Mouse (Mus musculus) urinary bladder, postnatal 14 days (tissue): ENCODE measurements around the gene Nr6a1.

Experiments
- DNase-seq: peaks from one replicate; pipeline ENCODE4 v3.0.0; 2021; ENCODE audit warnings: low spot score

Gene Nr6a1

DNA sequence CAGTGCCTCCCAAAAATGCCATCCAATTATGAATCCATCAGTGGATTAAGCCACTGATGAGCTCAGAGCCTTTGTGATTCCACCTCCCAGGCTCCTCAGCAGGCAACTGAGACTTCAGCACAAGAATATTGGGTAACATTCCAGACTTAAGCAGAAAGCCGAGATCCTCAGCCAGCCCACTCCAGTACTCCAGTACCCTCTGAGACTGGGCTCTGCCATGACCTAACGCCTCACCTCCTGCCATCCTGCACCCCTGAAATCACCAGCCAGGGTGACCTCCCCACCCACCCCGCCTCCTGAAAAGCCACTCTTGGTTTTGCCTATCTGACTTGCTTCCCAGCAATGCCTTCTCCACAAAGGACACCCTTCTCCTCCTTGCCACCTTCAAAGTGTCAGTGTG is 9.9 kb upstream of the Nr6a1 start:
- no peak for DNase-seq

DNA sequence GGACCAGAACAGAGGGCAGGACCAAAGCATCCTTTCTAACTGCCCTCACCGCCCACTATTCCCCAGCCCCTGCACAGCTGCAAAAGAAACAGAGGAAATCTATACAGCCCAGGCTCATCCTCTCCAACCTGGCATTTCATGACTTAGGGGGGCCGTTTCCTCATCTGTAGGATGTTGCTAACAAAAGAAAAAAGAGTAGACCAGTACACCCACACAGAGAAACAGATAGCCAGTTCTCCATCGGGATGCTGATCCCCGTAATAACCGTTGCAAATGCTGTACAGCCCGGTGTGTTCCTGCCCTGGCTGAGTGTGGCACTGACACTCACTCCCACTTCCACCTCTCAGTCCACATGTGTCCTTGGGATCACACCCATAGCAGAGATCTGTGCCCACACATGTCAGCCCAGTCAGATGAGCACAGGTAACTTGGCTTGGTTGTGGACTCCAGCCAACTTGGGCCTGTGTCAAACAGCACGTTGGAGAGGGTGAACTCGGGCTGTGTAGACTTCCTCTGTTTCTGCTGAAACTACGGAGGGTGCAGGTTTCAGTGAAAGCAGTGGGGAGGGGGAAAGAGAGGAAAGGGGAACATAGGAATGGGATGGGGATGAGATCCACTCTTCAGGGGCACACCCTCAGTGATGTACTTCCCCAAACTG is 9.4 kb upstream of the Nr6a1 start:
- DNase-seq, result peak; percentile 76

DNA sequence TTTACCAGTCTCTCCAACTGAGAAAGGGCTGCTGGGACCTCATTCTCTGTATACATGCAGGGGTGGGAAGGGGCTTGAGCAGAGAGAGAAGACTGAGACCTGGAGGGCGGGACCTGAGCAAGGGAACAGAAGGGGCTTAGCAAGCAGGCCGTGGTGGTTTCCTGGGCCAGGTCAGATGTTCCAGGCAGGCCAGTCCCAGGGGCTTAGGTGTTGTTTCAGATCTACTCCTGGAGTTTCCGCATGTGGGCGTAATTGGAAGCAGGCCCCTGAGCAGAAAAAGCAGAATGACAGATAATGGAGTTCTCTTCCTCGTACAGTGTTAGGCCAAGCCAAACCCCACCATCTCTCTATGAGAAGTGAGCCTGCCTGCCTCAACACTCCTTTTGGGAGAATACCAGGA is 7.4 kb upstream of the Nr6a1 start:
- no peak for DNase-seq

DNA sequence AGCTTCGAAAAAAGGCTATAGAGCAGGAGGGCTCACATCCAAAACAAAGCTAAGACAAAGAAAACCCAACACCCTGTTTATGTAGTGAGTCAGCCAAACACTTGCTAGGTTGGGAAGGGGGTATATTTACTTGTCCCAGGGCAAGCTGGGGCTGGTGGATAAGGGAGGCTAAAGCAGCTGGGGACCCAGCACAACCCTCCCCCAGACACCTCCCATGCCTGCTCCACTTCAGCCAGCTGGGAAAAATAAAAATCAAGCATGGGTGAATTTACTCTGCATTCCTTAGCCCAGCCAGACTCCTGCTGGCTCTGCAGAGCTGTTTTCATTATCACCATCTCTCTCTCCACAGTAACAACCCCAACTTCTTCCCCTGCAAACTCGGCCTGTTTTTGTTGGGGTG is 6.4 kb upstream of the Nr6a1 start:
- DNase-seq, result peak; percentile 57

DNA sequence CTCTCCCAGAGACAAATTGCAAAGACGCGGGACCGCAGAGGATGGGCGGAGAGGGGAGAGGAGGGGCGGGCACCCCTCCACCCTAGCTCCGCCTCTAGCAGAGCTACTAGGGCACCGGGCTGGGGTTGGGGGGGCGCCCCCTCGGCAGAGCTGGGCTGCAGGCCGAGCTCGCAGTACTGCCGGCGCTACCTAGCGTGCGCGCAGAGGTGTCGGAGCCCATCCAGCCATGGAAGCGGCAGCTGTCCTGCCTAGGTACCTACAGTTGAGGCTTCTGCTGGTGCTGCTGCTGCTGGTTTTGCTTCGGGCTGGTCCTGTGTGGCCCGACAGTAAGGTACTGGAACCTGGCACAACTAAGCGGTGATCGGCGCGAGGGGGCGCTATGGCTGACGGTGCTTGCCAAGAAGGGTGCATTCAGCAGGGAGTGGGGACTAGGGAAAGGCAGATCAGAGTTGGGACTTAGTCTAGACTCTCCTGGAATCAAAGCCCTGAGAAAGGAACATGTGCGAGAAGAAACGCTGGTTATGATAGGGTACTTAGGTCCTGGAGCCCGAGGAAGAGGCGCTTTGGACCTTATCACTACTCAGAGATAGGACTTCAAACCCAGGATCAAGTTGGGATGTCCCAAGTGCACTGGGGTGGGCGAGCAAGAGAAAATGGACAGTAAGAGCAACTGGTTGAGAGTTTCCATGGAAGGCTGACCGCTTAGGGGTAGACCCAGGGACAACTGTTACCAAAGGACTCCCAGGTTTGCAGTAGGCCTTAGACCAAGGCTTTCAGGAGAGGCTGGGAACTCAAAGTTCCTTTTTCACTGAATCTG is 4.6 kb upstream of the Nr6a1 start, which contains the start of gene Olfml2a:
Gene Olfml2a, plus strand, starts transcription at position 128 of the 817 bp plus-strand sequence.
- DNase-seq, result peak; percentile 86

DNA sequence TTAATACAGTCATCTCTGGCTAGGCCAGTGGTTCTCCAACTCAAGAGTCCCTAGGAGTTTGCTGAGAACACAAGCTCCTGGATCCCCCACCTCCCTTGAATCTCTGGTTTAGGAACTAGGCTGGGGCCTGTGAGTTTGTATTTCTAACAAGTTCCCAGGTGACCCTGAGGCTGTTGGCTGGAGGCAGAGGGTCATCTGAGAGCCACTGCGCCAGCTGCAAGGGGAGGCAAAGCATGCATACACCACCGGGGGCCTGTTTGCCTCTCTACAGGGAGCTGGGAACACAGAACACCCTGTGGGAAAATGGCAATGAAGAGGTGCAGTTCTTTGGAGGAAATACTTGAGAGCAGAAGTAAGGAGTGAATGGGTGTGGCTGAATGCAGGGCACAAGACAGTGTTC is 2.8 kb upstream of the Nr6a1 start:
- DNase-seq, result no peak

DNA sequence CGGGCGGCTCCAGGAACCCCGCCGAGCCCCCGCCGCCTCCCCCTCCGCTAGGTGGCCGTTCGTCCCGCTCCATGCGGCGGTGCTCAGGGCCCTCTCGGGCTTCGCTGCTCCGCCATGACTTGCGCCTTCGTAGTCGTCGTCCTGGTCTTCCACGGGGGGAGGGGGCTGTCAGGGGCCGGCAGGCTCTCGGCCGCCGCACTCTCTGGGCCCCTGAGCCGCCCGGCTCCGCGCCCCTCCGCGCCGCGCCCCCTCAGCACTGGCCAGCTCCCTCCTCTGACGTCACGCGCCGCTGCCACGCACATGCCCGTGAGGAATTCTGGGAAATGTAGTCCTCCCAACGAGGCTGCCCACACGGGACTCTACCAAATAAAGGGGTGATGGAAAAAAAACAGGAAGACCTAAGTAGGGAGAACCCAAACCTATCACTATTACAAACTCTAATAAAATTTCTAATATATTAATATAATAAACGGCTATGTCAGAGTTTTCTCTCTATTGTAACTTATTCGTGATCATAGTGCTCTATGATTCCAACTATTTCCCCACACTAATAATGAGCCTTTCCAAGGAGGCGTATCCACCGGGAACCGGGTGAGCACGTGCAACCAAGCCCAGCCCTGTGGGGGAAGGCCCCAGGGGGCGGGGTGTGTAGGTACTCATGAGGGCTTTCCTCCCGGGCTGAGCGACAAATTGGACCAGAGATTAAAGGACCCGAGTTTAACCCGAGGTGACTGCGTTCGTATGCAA is 1.2 kb downstream of the Nr6a1 start:
- DNase-seq, result peak; percentile 93

DNA sequence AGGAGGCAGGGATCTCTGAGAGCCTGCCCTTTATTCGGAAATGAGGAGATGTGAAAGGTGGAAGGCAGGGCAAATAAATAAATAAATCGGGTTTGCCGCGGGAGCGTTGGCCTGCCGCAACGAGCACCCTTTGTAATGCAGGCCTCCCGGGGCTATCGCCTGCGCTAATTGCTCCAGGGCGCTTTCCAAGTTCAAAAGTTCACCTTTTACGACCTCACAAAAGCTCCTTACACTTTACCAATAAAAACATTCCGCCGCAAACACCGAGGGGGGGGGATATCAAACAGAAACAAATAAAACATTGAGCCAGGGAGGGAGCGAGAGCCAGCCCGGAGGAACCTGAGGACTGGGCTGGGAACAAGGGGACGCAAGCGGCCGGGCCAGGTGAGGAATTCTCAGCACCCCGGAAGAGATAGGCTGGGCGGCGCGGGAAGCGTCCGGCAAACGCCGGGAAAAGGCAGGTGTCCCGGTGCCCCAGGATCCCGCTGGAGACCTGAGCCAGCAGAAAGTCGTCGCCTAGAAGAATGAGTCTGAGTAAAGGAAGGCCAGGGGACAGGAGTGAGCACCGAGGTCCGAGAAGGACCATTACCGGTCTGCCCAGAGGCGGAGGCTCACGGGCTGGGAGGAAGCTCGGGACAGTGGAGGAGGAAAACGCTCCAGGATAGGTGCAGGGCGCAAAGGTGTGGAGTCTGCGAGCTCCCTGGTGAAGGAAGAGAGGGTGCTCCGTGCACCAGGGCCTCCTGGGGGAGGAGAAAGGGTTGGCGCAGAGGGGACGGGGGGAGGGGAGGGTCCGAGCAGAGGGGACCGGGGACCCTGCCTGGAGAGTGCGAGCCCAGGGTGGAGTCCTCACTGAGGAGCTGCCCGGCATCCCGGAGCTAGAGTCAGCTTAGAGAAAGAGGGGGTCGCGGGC is 2.1 kb downstream of the Nr6a1 start:
- DNase-seq, result peak; percentile 38

DNA sequence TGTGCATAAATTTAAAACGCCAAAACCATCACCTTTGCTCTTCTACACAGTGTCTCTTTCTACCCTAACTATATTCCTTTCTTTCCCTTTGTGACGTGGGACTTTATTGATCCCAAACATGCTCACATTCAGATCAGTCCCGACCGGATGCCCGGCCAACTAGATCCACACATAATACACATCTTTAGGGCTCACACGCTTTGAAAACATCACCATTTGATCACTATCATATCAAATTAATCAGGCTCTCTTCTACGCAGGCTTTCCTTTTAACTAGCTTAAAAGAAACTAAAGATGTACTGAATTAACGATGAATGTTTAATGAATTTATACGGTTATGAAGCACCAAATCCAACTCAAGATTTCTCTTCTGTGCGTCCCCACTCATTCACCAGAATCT is 2.9 kb downstream of the Nr6a1 start:
- no peak for DNase-seq

DNA sequence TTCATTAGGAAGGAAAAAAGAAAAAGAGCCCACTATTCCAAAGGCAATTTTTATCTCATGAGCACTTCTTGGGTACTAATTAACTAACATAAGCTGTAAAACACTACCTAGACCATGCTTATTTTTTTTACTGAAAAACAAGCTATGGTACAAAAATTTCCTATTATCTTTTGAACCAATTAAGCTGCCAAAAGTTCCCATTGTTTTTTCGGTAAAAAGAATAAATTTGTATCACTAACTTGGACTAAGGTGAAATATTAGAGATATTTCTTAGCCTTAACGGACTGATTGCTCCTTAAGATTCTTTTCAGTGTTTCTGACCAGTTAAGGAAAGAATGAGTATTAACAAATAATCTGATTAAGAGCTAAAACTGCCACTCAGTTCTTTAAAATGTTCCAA is 3.6 kb downstream of the Nr6a1 start:
- no peak for DNase-seq

DNA sequence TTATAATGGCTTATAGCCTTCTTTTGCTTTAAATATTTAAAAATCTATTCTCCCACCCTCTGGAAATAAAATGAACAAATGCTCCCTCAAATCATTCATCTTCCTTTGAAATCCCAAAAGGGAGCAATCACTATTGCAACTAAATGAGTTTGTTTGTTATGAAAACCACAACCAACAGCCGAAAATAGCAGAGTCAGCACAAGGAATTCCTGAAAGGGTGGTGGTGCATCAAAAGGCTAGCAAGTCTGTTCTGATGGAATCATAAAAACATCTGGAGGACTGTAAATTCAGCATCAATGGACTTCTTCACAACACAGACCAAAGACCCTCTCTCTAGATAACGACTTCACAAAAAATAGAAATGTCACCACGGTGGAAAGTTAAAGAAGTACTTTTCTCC is 4.0 kb downstream of the Nr6a1 start:
- no peak for DNase-seq

DNA sequence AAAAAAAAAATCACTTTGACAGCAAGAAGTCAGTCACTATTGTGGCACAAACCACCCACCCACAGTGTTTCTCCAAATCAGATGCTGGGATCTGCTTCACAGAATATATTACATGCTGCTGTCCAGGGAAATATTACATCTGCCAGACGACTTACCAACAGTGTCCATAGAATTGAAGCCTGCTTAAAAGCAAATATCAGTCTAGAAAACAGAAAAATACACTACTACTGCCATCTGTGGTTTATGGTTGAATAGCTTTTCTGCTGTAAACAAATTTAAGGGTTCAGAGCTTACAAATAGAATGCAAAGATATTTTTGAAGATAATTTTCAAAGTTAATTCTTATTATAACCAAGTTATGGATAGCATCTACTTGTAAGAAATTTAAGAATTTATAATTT is 6.1 kb downstream of the Nr6a1 start:
- DNase-seq, result no peak

DNA sequence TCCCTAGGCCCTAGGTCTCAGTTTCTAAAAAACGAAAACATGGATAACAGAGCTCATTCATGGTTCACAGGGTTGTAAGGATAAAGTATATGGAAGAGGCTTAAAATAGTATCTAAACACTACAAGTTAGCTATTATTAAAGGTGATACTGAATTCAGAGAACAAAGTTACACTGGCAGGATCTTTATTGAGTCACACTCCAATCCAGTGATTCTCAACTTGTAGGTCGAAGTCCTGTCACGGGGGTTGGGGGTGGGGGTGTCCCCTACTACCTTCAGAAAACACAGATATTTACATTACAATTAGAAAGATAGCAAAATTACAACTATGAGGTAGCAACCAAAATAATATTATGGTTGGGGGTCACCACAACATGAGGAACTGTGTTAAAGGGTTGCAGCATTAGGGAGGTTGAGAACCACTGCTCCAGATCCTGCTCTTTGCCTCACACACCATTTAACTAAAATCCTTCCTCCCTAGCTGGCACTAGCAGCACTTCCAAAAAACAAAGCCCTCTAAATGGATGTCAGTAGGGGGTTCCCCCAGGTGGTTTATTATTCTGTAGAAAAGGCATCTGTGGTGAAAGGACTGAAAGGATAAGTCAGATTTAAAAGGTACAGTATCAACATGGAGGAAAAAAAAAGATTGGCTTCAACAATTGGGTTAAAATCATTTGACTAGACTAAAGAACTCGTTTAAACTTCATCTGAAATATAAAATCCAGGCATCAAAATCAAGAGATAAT is 10.4 kb downstream of the Nr6a1 start:
- no peak for DNase-seq

DNA sequence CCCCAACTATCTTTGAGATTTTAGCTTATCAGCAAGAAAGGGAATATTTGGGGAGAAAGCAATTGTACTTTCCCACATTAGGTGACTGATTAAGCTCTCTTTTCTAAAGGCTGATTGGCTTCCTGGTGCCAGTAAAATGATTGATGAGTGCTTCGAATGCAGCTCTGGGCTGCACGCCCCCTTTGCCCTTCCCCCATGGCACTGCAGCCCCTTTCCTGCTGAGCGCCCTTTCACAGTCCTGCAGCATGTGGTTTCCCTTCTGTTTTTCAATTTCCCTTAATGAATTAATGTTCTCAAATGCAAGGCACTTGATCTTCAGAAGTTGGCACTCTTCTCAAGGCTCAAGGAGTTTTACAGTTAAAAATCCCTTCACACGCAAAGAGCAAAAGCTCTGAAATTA is 12.5 kb downstream of the Nr6a1 start:
- no peak for DNase-seq

DNA sequence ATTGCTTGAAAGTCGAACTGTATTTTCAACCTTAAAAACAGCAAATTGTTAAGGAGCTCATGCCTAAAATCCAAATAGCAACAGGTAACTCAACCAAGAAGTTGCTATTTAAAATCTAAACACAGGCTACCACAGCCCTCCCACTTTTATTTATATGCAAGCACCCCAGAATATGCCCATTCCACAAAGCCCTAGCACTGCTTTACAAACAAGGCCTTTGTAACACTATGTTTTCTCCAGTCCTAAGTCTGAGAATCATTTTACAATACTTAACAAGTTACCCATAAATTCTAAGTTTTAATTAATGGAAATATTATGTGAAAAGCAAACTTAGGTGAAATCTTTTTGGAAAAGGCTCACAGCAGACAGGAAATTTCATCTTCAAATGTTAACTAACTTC is 13.0 kb downstream of the Nr6a1 start:
- DNase-seq, result no peak

DNA sequence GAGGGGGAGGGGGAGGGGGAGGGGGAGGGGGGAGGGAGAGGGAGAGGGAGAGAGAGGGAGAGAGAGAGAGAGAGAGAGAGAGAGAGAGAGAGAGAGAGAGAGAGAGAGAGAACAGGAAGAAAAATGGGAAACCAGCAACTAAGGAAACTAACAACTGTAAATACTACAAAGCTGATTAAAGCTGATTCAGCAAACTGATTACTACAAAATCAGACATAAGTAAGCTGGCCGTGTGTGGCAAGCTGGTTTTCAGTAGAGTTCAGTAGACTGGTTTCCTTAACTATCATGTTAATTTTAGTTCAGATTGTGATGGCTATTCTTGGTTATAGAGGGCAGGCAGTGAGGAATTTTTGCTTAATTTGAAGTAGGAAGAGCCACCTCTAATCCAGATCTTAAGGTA is 18.9 kb downstream of the Nr6a1 start:
- no peak for DNase-seq

DNA sequence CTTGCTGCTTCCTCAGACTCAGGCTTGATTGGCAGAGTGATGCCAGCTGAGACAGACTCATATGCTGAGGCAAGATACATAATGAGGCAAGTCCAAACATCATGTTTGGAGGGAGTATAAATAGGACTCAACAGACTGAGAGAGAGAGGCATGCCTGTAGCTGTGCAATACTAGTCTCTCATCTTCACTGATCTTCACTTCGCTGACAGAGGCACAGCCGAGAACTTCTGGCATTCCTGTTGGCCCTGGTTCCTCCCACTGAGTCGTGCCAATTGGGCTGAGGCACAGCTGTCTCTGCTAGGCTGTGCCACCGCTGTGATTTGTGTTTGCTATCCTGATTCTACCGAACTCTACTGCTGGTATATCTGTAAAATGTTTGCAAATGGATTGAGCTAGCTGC is 21.4 kb downstream of the Nr6a1 start:
- DNase-seq, result no peak

DNA sequence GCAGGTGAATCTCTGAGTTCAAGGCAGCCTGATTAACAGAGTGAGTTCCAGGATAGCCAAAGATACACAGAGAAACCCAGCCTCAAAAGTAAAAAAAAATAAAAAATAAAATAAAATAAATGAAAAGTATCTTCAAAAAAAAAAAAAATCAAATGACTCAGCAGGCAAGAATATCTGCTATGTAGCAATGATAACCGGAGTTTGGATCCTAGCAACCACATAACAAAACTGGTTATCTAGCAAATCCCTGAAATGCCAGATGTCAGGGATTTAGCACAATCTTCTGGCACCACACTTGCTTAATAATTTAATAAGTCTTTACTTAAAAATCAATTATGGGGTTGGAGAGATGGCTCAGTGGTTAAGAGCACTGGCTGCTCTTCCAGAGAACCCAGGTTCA is 23.2 kb downstream of the Nr6a1 start:
- DNase-seq, result no peak

DNA sequence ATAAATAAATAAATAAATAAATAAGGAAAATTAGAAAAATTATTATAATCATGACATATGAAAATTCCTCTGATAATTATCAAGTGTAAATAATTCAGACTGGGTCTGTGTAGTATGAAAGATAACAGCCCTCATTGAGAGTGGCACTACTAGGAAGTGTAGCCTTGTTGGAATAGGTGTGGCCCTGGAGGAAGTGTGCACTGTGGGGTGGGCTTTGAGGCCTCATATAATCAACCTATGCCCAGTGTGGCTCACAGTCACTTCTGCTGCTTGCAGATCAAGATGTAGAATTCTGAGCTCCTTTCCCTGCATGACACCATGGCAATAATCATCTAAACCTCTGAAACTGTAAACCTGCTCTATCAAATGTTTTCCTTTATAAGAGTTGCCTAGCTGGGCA is 24.6 kb downstream of the Nr6a1 start:
- no peak for DNase-seq

DNA sequence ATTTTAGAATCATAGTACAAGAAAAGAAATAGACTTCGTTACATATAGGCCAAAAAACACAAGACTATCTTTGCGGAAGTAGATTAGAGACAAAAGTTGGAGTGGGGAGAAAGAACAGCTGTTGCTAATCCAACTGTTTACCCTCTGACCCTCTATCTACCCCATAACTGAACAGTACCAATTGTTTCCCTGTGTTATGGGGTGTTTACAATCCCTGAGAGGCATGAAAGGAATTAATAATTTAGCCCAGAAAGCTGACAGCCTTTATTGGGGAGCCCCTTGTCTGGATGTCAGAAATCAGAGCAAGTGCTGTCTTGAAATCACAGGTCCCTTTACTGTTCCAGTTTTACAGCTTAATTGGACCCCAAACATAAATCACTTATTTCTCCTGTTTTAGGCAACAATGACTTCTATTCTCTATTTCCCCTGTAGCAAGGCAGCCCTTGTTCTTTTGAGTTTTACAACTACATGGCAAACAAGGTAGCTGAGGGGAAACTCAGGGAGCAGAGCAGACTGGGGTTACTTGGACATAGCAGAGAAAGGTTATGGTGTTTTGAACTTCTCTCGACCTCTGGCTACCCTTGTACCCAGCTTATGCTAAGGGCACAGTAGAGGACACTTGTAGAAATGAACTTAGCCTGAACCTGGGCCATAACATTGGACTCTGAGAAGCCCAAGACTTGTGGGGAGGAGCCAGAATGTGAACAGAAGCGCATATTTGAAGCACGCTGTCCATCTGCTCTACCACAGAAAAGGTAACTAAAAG is 46.4 kb downstream of the Nr6a1 start:
- DNase-seq, result no peak
